Mouse (Mus musculus): ENCODE measurements around the gene Tle6.

Gene Tle6

GRCm38 (mm10) chr10:81591846-81592245 lies 9.0 kb downstream of the Tle6 start:
- DNase-seq (ENCODE audit: low spot score): no peak

DNA sequence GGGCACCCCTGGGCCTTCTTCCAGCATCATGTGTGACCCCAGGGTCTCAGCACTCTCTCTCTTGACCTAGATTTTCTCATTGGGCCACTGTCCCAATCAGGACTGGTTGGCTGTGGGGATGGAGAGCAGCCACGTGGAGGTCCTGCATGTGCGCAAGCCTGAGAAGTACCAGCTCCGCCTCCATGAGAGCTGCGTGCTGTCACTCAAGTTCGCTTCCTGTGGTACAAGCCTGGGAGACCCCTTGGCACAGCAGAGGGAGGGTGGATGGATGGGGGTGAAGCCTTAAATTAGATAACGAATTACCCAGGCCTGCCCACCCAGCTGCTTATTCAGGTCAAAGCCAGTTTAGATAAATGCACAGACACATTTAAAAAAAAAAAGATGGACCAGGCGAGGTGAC lies 12.1 kb downstream of the Tle6 start:
- no peak for DNase-seq (ENCODE audit: low spot score)

DNA sequence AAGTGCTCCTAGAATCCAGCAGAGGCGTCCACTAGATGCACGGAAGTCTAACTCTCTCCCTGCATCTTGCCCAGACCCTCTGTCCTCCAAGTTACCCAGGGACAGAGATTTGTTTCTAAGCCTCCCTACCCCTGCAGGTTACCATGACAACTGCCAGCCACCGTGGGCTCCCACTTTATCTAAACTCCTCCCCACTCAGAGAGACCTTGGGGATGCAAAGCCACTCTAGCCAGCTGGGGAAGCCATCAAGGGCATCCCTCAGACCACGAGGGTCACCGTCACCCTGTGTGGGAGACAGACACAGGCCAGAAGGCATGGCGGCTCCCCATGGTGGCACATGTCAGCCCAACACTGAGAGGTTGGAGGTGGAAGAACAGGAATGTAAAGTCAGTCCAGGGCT lies 17.5 kb downstream of the Tle6 start:
- no peak for DNase-seq (ENCODE audit: low spot score)

- no peak for DNase-seq (ENCODE audit: low spot score)
Observed at GRCm38 (mm10) chr10:81580441-81581070, 20.3 kb downstream of the Tle6 start.

- DNase-seq (ENCODE audit: low spot score): no peak
Observed at GRCm38 (mm10) chr10:81579967-81580366, 20.9 kb downstream of the Tle6 start.

DNA sequence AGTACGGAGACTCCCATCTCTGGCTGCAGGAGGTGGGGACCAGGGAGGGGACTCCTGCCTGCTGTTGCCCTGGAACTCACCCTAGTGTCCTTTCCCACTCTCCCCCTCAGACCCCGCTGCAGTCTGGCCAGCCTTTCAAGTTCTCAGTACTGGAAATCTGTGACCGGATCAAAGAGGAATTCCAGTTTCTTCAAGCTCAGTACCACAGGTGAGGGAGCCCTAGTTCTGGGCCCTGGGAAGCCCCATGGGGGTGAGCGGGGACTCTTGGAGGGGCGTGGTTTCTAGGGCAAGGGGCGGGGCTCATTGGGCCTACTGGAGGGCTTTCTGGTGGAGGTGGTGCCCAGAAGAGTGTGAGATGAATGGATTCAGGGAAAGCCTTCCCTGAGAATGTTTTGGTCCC lies 25.2 kb downstream of the Tle6 start:
- no peak for DNase-seq (ENCODE audit: low spot score)

- no peak for DNase-seq (ENCODE audit: low spot score)
Observed at GRCm38 (mm10) chr10:81575208-81575631, 25.7 kb downstream of the Tle6 start.

DNA sequence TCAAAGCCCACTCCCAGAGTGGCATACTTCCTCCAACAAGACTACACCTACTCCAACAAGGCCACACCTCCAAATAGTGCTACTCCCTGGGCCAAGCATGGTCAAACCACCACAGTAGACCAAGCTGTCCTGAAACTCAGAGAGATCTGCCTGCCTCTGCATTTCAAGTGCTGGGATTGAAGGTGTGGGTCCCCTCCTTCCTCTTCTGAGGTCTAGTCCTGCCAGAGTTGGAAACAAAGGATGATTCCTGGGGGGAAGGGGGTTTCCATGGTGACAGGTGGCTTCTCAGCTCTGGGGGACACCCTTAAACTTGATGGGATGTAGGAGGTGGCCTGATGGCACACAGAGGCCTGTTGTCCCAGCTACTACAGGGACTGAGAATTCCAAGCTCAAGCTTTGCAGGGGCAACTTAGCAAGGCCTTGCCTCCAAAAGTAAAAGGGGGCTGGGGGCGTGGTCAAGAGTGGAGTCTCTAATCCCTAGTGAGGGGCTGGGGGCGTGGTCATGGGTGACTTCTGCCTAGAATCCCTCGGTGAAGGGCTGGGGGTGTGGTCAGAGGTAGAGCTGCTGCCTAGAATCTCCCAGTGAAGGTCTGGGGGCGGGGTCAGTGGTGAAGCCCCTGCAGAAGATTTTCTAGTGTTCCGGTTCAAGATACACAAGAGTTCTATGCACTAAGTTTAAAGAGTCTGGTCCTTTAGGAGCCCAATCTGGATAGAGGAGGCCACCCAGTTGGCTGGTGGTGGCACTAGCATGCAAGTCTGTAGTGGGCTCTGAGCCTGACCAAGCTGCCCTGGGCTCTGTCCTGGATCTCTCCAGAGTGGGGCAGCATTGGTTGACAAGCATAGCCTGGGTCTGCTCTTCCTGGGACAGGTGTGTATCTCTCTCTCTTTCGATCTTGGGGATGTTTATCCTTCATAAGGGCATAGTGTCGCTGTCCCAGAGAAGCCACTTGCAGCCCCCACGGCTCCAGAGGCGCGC lies 26.5 kb downstream of the Tle6 start, which contains the start of gene Tle2:
Gene Tle2, plus strand, starts transcription at position 481 of the 976 bp plus-strand sequence.
- no peak for DNase-seq (ENCODE audit: low spot score)

- no peak for DNase-seq (ENCODE audit: low spot score)
Observed at GRCm38 (mm10) chr10:81572975-81573374, 27.9 kb downstream of the Tle6 start.

- DNase-seq (ENCODE audit: low spot score): no peak
Observed at GRCm38 (mm10) chr10:81572133-81572671, 28.7 kb downstream of the Tle6 start.

- peak; percentile 100 for DNase-seq (ENCODE audit: low spot score)
Observed at GRCm38 (mm10) chr10:81571501-81571876, 29.4 kb downstream of the Tle6 start.

DNA sequence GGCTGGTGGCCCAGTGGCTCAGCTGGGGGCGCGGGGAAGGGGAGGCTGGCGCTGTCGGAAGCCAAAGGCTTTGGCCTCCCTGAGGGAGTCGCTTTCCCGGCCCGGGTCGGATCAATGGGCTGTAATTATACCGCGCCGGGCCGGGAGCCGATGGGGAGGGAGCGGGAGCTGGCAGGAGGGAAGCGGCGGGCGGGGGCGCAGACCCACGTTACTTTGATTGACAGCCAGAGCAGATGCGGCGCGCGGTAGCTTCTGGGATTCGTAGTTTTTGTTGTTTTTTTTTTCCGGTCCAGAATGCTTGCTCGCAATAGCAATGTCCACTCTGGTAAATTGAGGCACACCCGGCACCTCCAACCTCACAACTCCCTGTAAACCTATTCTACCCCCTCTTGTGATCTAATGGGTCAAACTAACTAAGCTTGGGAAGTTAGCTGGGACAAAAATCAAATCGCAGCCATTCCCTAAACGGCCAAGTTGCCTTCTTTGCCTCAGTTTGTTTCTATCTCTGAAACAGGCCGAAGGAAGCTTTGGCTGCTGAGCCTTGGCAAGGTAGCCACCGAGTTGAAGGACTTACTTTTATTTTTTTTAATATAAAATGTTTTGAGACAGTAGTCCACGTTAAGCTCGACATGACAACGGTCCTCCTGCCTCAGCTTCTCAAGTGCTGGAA lies 29.9 kb downstream of the Tle6 start:
- DNase-seq (ENCODE audit: low spot score): peak; percentile 95

DNA sequence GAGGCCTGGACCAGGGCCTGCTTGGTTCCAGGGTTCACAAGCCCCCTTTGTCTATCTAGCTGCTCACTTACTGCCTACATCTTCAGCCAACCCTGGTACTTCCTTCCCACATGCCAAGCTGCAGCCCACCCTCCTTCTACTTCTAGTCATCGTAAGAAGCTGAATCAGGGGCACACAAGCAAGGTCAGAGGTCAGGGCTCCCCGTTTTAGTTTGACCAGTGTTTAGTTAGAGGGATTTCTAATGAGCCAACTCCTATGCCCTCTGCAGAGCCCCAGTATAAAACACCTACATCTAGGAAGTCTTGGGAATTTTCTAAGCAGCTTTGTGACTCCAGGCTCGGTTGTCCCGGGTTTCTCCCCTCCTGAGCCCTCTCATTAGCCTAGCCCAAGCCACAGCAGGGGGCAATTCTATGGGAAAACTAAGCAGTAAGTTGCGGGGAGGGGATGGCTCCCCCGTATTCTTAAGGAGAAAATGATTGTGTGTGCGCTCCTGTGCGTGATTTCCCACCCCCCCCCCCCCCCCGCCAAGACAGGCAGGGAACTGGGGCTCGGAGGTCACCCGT lies 30.6 kb downstream of the Tle6 start:
- no peak for DNase-seq (ENCODE audit: low spot score)

- no peak for DNase-seq (ENCODE audit: low spot score)
Observed at GRCm38 (mm10) chr10:81569507-81570237, 31.2 kb downstream of the Tle6 start.

- no peak for DNase-seq (ENCODE audit: low spot score)
Observed at GRCm38 (mm10) chr10:81568381-81569191, 32.3 kb downstream of the Tle6 start.

- no peak for DNase-seq (ENCODE audit: low spot score)
Observed at GRCm38 (mm10) chr10:81565257-81566228, 35.3 kb downstream of the Tle6 start.

GRCm38 (mm10) chr10:81564734-81565133 lies 36.1 kb downstream of the Tle6 start:
- DNase-seq (ENCODE audit: low spot score): peak; percentile 61

DNA sequence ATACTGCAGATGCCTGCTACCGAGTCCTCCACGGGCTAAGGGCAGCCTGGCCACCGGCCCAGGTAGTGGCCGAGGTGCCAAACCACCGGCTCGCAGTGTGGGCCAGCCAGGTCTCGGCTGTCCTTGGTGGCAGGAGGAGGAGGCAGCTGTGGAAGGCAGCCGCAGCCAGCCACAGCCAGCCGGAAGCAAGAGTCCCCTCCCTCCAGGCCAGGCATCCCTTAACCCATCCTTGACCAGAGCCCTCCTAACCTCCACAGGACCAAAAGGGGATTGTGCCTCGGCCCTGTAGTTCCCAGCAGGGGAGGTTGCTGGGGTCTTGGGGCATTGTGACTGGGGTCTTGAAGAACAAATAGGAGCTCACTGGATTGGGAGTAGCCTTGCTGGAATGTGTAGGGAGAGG lies 36.7 kb downstream of the Tle6 start:
- peak; percentile 59 for DNase-seq (ENCODE audit: low spot score)

DNA sequence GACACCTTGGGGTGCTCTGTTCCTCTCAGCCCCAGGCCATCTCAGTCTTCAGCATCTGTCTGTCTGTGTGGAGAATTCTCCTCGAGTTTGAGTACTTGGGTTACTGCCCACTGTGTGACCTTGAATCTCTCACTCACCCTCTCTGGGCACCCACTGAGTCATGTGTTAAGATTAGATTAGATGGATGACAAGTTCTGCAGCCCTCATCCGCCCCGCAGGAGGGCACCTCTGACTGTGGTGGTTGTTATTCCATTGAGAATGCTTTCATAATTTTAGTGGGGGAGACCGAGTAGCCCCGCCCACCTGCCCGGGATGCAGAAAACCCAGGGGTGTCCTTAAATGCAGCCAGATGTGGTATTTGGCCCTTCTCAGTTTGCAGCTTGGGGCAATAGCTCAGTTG lies 37.4 kb downstream of the Tle6 start:
- no peak for DNase-seq (ENCODE audit: low spot score)

Measured in lung, postnatal 25 days (tissue).